Mouse (Mus musculus) lung, adult 2 months (tissue): ENCODE data around the gene Tmem233.

Experiments
- CTCF ChIP-seq: fragments of 200-500 bp; IDR thresholded peaks from 2 replicates; pipeline ENCODE4 v1.5.1; 2011; ENCODE audit warnings: mild to moderate bottlenecking, low read length, control low read depth; ENCODE audit not compliant: insufficient read depth
- POLR2A ChIP-seq: fragments of 200-500 bp; IDR thresholded peaks from 2 replicates; pipeline ENCODE4 v1.6.1; 2011; ENCODE audit warnings: low read depth, mild to moderate bottlenecking, control low read depth, low read length, borderline replicate concordance; ENCODE audit errors: extremely low read depth

- no peak for TF ChIP-seq CTCF
- no peak for TF ChIP-seq POLR2A
These were observed 85.7 kb downstream of the Tmem233 start for GRCm38 (mm10) chr5:115997376-115997775.
